Mouse (Mus musculus) myocyte (in vitro differentiated cells): ENCODE data around the gene Il17rc.

ENCODE experiments used
- E2F4 ChIP-seq: IDR thresholded peaks from one replicate; pipeline ENCODE4 v1.6.1; 2011; ENCODE audit warnings: mild to moderate bottlenecking, control low read depth, moderate library complexity; ENCODE audit not compliant: insufficient read depth
- POLR2A ChIP-seq: IDR thresholded peaks from one replicate; pipeline ENCODE4 v1.6.1; 2011; ENCODE audit warnings: low read depth, mild to moderate bottlenecking, control low read depth, moderate library complexity; ENCODE audit not compliant: insufficient read length
- POLR2AphosphoS2 ChIP-seq: IDR thresholded peaks from one replicate; pipeline ENCODE4 v1.6.1; 2011; ENCODE audit warnings: low read depth, control low read depth; ENCODE audit not compliant: insufficient read length
- SRF ChIP-seq: IDR thresholded peaks from one replicate; pipeline ENCODE4 v1.6.1; 2011; ENCODE audit warnings: low read depth; ENCODE audit not compliant: control insufficient read depth, insufficient read length
- TCF12 ChIP-seq: IDR thresholded peaks from one replicate; pipeline ENCODE4 v1.6.1; 2011; ENCODE audit warnings: mild to moderate bottlenecking, control low read depth; ENCODE audit not compliant: poor library complexity, insufficient read depth, severe bottlenecking
- TCF3 ChIP-seq: IDR thresholded peaks from one replicate; pipeline ENCODE4 v1.6.1; 2011; ENCODE audit warnings: low read depth, control low read depth; ENCODE audit not compliant: insufficient read length
- USF1 ChIP-seq: IDR thresholded peaks from one replicate; pipeline ENCODE4 v1.6.1; 2011; ENCODE audit warnings: low read depth, mild to moderate bottlenecking, control low read depth, moderate library complexity

GRCm38 (mm10) chr6:113438721-113439430 lies 32.4 kb upstream of the Il17rc start:
- TF ChIP-seq POLR2A = no peak
- no peak for TF ChIP-seq POLR2AphosphoS2
- TF ChIP-seq USF1 = no peak
- TF ChIP-seq TCF12 = no peak
- TF ChIP-seq SRF = no peak
- TF ChIP-seq E2F4 = no peak
- no peak for TF ChIP-seq TCF3
